Mouse (Mus musculus) megakaryocyte, embryonic 14.5 days (primary cell): ENCODE data around the gene Psg28. TPM values are rescaled to one million over a fixed set of nuclear protein-coding genes. Genes with fewer than 3 reads are reported as not detected.
"Not testable (repeated sequence)": the region's sequence is repeated elsewhere in the genome, so short reads cannot be mapped to it uniquely, and the experiment has no call there.

Experiments
- H3K27me3 ChIP-seq: replicated peaks from 2 replicates; pipeline ENCODE3; 2012; ENCODE audit warnings: inconsistent platforms
- H3K36me3 ChIP-seq: replicated peaks from 2 replicates; pipeline ENCODE3; 2012; ENCODE audit warnings: low read length, inconsistent platforms, mixed read lengths
- H3K4me1 ChIP-seq: 2 replicates; pipeline ENCODE4 v1.6.1; 2012; ENCODE audit warnings: inconsistent platforms
- H3K4me3 ChIP-seq: replicated peaks from 2 replicates; pipeline ENCODE3; 2012; ENCODE audit warnings: moderate library complexity, mild to moderate bottlenecking, inconsistent platforms
- H3K9me3 ChIP-seq: 2 replicates; pipeline ENCODE4 v1.6.1; 2012; ENCODE audit warnings: inconsistent platforms
- FLI1 ChIP-seq: IDR thresholded peaks from 2 replicates; pipeline ENCODE4 v1.6.1; 2012; ENCODE audit warnings: low read length, inconsistent platforms, mixed read lengths
- GATA1 ChIP-seq: IDR thresholded peaks from 3 replicates; pipeline ENCODE4 v1.6.1; 2012; ENCODE audit warnings: mixed read lengths, low read length, inconsistent platforms, borderline replicate concordance
- polyA plus RNA-seq: library from polyadenylated mRNA; stranded (reverse); fragments of >175 nt; gene quantifications from 2 replicates; pipeline ENCODE4 v1.2.3, GENCODE M21; 2012; ENCODE audit warnings: low replicate concordance; ENCODE audit not compliant: insufficient read depth

The Psg28 gene
- polyA plus RNA-seq = not detected in 2 replicates

GRCm38 (mm10) chr7:18431941-18432340 is at the start of gene Psg28:
Gene Psg28 (minus strand): TSS chr7:18432041.
- not testable (repeated sequence) for H3K4me3 ChIP-seq, H3K4me1 ChIP-seq, H3K27me3 ChIP-seq, H3K36me3 ChIP-seq
- H3K9me3 ChIP-seq = peaks cover 17% of the 10 kb centered on the region; the same call in 1 of the 2 replicates

- TF ChIP-seq FLI1 (no peak), GATA1 (no peak)
- Histone ChIP-seq H3K27me3 (no peaks in the 10 kb centered on the region), H3K4me1 (no peaks in the 10 kb centered on the region), H3K36me3 (no peaks in the 10 kb centered on the region), H3K9me3 (peaks cover 20% of the 10 kb centered on the region), H3K4me3 (peak overlapping the region; percentile 64)
These were observed 28.4 kb downstream of the Psg28 start for GRCm38 (mm10) chr7:18403407-18403806.

- TF ChIP-seq FLI1 = no peak
- no peak for TF ChIP-seq GATA1
These were observed 29.2 kb downstream of the Psg28 start for GRCm38 (mm10) chr7:18402527-18403237.

GRCm38 (mm10) chr7:18391483-18391882 is 40.4 kb downstream of the Psg28 start:
- not testable (repeated sequence) for H3K4me1 ChIP-seq, H3K36me3 ChIP-seq, H3K4me3 ChIP-seq, H3K27me3 ChIP-seq
- H3K9me3 ChIP-seq = peaks cover 14% of the 10 kb centered on the region

More at GRCm38 (mm10) chr7:18402527-18403237, 29.2 kb downstream of the Psg28 start:
- Histone ChIP-seq H3K4me1 (no peaks in the 10 kb centered on the region), H3K27me3 (no peaks in the 10 kb centered on the region), H3K9me3 (peaks cover 17% of the 10 kb centered on the region), H3K4me3 (peak overlapping the region; percentile 78), H3K36me3 (no peaks in the 10 kb centered on the region)

GRCm38 (mm10) chr7:18378295-18378694 is 53.5 kb downstream of the Psg28 start:
- H3K4me3 ChIP-seq = no peak overlapping the region
- H3K4me1 ChIP-seq = no peaks in the 10 kb centered on the region
- H3K36me3 ChIP-seq = no peaks in the 10 kb centered on the region
- TF ChIP-seq GATA1 (no peak), FLI1 (no peak)
- H3K27me3 ChIP-seq = no peaks in the 10 kb centered on the region
- H3K9me3 ChIP-seq = peaks cover 36% of the 10 kb centered on the region

Other genes starting within 250 kb of the Psg28 start
- not detected in 2 replicates for gene Mill1, start 186.7 kb downstream of the Psg28 start, polyA plus RNA-seq
- not detected in 2 replicates for gene Psg18, start 77.0 kb downstream of the Psg28 start, polyA plus RNA-seq
- not detected in 2 replicates for gene Psg26, start 52.1 kb upstream of the Psg28 start, polyA plus RNA-seq
- gene Psg25, start 100.2 kb upstream of the Psg28 start, polyA plus RNA-seq = not detected in 2 replicates
- gene Psg27, start 135.3 kb upstream of the Psg28 start, polyA plus RNA-seq = not detected in 2 replicates
- not detected in 2 replicates for gene Psg23, start 184.5 kb upstream of the Psg28 start, polyA plus RNA-seq
- not detected in 2 replicates for gene Psg21, start 224.7 kb upstream of the Psg28 start, polyA plus RNA-seq